Mouse (Mus musculus) MEL (cell line): ENCODE data around the gene Jmjd8. TPM values are rescaled to one million over a fixed set of nuclear protein-coding genes. Genes with fewer than 3 reads are reported as not detected.

ENCODE experiments used
- DNase-seq: peaks from one replicate; pipeline ENCODE4 v3.0.0; 2011; ENCODE audit warnings: low read depth, low spot score
- H3K27ac ChIP-seq: 2 replicates; pipeline ENCODE4 v1.5.1; 2012; ENCODE audit warnings: low read depth, mild to moderate bottlenecking, control low read depth, low read length, moderate library complexity; ENCODE audit not compliant: control insufficient read depth
- H3K27me3 ChIP-seq, 2 experiments: fragments of 150-350 bp in 1 of 2; sonication (generic) in 1 of 2; 2 replicates each; pipeline ENCODE4 v1.6.1; 2012; ENCODE audit warnings: low read length in 2 of 2, mild to moderate bottlenecking in 2 of 2, improper control_type of control experiment in 1 of 2, moderate library complexity in 1 of 2; ENCODE audit not compliant: insufficient read depth in 2 of 2, control insufficient read depth in 1 of 2
- H3K36me3 ChIP-seq, 2 experiments: 2 replicates each; pipeline ENCODE4 v1.6.1; 2012 to 2014; ENCODE audit warnings: low read length in 2 of 2, improper control_type of control experiment in 1 of 2, inconsistent platforms in 1 of 2, mild to moderate bottlenecking in 1 of 2; ENCODE audit not compliant: insufficient read depth in 2 of 2, control insufficient read depth in 1 of 2
- H3K4me1 ChIP-seq, 2 experiments: fragments of 150-350 bp in 1 of 2; sonication (generic) in 1 of 2; 2 replicates each; pipeline ENCODE4 v1.6.1; 2012; ENCODE audit warnings: low read length in 2 of 2, improper control_type of control experiment in 1 of 2, mild to moderate bottlenecking in 1 of 2; ENCODE audit not compliant: insufficient read depth in 2 of 2, control insufficient read depth in 1 of 2
- H3K4me3 ChIP-seq, 2 experiments: fragments of 150-350 bp in 1 of 2; sonication (generic) in 1 of 2; 2 replicates each; pipeline ENCODE4 v1.5.1; 2012; ENCODE audit warnings: low read depth in 2 of 2, low read length in 2 of 2, mild to moderate bottlenecking in 2 of 2, moderate library complexity in 2 of 2, control low read depth in 1 of 2, improper control_type of control experiment in 1 of 2; ENCODE audit not compliant: control insufficient read depth in 1 of 2, insufficient read depth in 1 of 2
- H3K79me2 ChIP-seq: 2 replicates; pipeline ENCODE4 v1.6.1; 2012; ENCODE audit warnings: mild to moderate bottlenecking, low read length, moderate library complexity; ENCODE audit not compliant: control insufficient read depth, poor library complexity, insufficient read depth
- H3K9ac ChIP-seq: 2 replicates; pipeline ENCODE4 v1.6.1; 2012; ENCODE audit warnings: low read depth, mild to moderate bottlenecking, control low read depth, low read length, moderate library complexity; ENCODE audit not compliant: control insufficient read depth, poor library complexity, severe bottlenecking
- H3K9me3 ChIP-seq: fragments of 150-350 bp; sonication (generic); replicated peaks from 2 replicates; pipeline ENCODE4 v1.6.1; 2012; ENCODE audit warnings: mild to moderate bottlenecking, low read length, improper control_type of control experiment, moderate library complexity; ENCODE audit not compliant: insufficient read depth
- CHD1 ChIP-seq: IDR thresholded peaks from 2 replicates; pipeline ENCODE4 v1.6.1; 2012; ENCODE audit warnings: low read depth, mild to moderate bottlenecking, inconsistent platforms, low read length, improper control_type of control experiment
- CTCF ChIP-seq, 3 experiments: IDR thresholded peaks in 2 of 3; conservative IDR thresholded peaks in 1 of 3; 2 replicates each; pipeline ENCODE4 v1.5.1; 2011 to 2012; ENCODE audit warnings: low read length in 3 of 3, low read depth in 2 of 3, mild to moderate bottlenecking in 2 of 3, improper control_type of control experiment in 1 of 3, inconsistent platforms in 1 of 3, mixed read lengths in 1 of 3, moderate library complexity in 1 of 3; ENCODE audit not compliant: control insufficient read depth in 1 of 3, insufficient read depth in 1 of 3, poor library complexity in 1 of 3, severe bottlenecking in 1 of 3
- ELF1 ChIP-seq: IDR thresholded peaks from 2 replicates; pipeline ENCODE4 v1.6.1; 2014; ENCODE audit warnings: low read depth, mild to moderate bottlenecking, inconsistent platforms, low read length, improper control_type of control experiment, moderate library complexity
- MAZ ChIP-seq: IDR thresholded peaks from 2 replicates; pipeline ENCODE4 v1.6.1; 2012; ENCODE audit warnings: low read depth, mild to moderate bottlenecking, inconsistent platforms, low read length, improper control_type of control experiment
- MXI1 ChIP-seq: IDR thresholded peaks from 2 replicates; pipeline ENCODE4 v1.6.1; 2011; ENCODE audit warnings: mild to moderate bottlenecking, low read depth, low read length, improper control_type of control experiment
- NELFE ChIP-seq: IDR thresholded peaks from 2 replicates; pipeline ENCODE4 v1.6.1; 2011; ENCODE audit warnings: low read depth, low read length, improper control_type of control experiment
- POLR2A ChIP-seq, 2 experiments: IDR thresholded peaks; 2 replicates each; pipeline ENCODE4 v1.6.1; 2011 to 2012; ENCODE audit warnings: low read length in 2 of 2, mild to moderate bottlenecking in 2 of 2, control low read depth in 1 of 2, improper control_type of control experiment in 1 of 2, low read depth in 1 of 2, moderate library complexity in 1 of 2; ENCODE audit not compliant: control insufficient read depth in 1 of 2, insufficient read depth in 1 of 2, poor library complexity in 1 of 2
- POLR2AphosphoS2 ChIP-seq: IDR thresholded peaks from 2 replicates; pipeline ENCODE4 v1.6.1; 2011; ENCODE audit warnings: low read length, improper control_type of control experiment
- RCOR1 ChIP-seq: IDR thresholded peaks from 2 replicates; pipeline ENCODE4 v1.6.1; 2012; ENCODE audit warnings: low read depth, mild to moderate bottlenecking, inconsistent platforms, low read length, improper control_type of control experiment
- SMC3 ChIP-seq: IDR thresholded peaks from 2 replicates; pipeline ENCODE4 v1.6.1; 2011; ENCODE audit warnings: low read depth, low read length, improper control_type of control experiment
- TAL1 ChIP-seq: IDR thresholded peaks from 2 replicates; pipeline ENCODE4 v1.6.1; 2012; ENCODE audit warnings: mild to moderate bottlenecking, inconsistent platforms, low read length, moderate library complexity, mixed read lengths
- UBTF ChIP-seq: IDR thresholded peaks from 2 replicates; pipeline ENCODE4 v1.6.1; 2012; ENCODE audit warnings: low read depth, mild to moderate bottlenecking, inconsistent platforms, low read length, improper control_type of control experiment, moderate library complexity, borderline replicate concordance; ENCODE audit not compliant: insufficient read depth
- polyA plus RNA-seq, 2 experiments: library from polyadenylated mRNA; stranded (reverse) in 1 of 2; unstranded in 1 of 2; fragments of >175 nt in 1 of 2; fragments of >200 nt in 1 of 2; gene quantifications; 2 replicates each; pipeline versions ENCODE4 v1.2.1 to v1.2.4; 2012; ENCODE audit warnings: low replicate concordance in 2 of 2, low read depth in 1 of 2; ENCODE audit not compliant: insufficient read length in 2 of 2, insufficient read depth in 1 of 2, missing spikeins in 1 of 2
- total RNA-seq: library from RNA; depleted of rRNA; stranded (reverse); fragments of 300-350 nt; gene quantifications from 2 replicates; pipeline ENCODE4 v1.2.3, GENCODE M21; 2012

Gene Jmjd8
- total and polyA plus RNA-seq, 3 experiments = 12.9 to 23.9 TPM; not detected in 1

DNA sequence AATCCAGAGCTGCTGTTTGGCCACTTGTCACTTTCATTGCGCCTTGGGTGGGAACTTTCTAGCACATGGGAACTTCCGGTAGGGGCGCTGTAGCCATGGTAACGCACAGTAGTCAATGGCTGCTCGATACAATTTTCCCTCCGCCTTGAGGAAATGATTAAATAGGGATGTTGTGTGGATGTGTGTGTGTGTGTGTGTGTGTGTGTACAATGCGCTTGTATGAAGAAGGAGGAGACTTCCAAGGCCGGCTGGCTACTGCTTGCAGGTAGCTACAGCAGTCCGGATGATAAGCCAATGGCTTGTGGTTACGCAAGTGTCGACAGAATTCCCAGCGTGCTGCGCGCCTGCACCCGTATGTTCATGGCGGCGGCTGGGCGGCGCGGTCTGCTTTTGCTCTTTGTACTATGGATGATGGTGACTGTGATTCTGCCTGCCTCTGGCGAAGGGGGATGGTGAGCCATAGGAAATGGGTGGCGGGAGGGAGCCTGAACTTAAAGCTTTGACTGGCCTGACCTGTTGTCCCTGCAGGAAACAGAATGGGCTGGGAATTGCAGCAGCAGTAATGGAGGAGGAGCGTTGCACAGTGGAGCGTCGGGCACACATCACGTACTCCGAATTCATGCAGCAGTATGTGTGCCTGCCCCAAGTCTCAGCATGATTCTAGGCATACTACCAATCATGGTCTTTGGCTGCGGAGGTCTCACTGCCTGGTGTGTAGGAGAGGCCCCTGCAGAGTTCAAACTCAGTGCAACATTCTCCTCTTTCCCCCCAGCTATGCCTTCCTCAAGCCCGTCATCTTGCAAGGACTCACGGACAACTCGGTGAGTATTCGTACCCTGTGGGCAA, at the start of gene Jmjd8 (continued):
- TF ChIP-seq CHD1 (no peak), POLR2AphosphoS2 (peak; percentile 59), TAL1 (no peak), CTCF (IDR thresholded peaks at IDR 0.05 in 2 of 3, conservative IDR thresholded peaks at IDR 0.05 in 1 of 3; ENCODE audit: control insufficient read depth in 1 of 3, insufficient read depth in 1 of 3, low read depth in 2 of 3, low read length in 3 of 3, poor library complexity in 1 of 3, severe bottlenecking in 1 of 3) (peak in 2 of 3 experiments; percentile 24 to 30; a peak in 2 of 6 replicates), NELFE (peak; percentile 90), POLR2A (IDR thresholded peaks at IDR 0.05; ENCODE audit: control insufficient read depth in 1 of 2, insufficient read depth in 1 of 2, low read depth in 1 of 2, low read length in 2 of 2, poor library complexity in 1 of 2) (peak; percentile 83 to 84; a peak in 2 of 4 replicates)

DNA sequence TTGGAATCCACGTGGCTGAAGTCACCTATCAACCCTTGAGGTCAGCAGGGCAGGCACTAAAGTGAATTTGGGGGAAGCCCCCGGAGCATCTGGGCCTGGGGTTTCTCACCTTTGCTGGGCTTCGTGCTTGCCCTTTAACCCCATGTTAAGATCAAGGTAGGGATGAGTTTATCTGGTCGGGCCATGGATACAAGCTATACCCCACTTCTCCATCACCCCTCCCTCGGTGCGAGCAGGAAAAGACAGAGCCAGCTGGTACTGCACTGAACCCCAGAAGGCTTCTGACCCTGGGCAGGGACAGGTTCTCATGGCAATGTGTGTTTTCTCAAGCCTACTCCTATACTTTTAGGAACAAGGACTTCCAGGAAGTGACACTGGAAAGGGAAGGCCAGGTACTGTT, 47.3 kb upstream of the Jmjd8 start:
- Histone ChIP-seq H3K9me3 (no peaks in the 10 kb centered on the region), H3K4me1 (no peaks in the 10 kb centered on the region), H3K36me3 (peaks cover 0 to 2% of the 10 kb centered on the region in 2 experiments; a peak in 2 of 4 replicates), H3K79me2 (no peaks in the 10 kb centered on the region), H3K4me3 (no peak overlapping the region), H3K27me3 (no peaks in the 10 kb centered on the region), H3K9ac (no peak overlapping the region), H3K27ac (no peak overlapping the region)
- DNase-seq = no peak
- no peak for TF ChIP-seq MAZ
- no peak for TF ChIP-seq SMC3
- TF ChIP-seq ELF1 = 0 out of 2 replicates have a peak, but pooled peaks have one; percentile 4

DNA sequence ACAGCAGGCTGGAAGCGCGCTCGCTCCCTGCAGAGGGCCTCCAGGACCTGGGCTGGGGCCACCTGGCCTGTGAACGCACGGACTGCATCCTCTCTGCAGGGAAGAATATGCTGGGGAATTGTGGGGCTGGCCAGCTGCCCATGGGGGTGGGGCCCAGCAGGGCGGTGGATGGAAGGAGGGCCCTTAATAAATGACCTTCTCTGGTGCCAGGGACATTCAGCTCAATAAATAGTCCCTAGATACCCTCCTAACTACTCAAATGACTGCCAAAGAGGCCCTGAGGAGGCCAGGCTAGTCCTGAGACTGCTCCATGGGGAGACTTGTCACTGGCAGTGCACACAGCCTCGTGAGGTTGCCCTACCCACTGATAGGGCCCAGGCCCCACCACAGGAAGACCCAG, 45.6 kb upstream of the Jmjd8 start:
- H3K36me3 ChIP-seq = peaks cover 0 to 2% of the 10 kb centered on the region in 2 experiments; a peak in 2 of 4 replicates
- H3K9ac ChIP-seq = no peak overlapping the region
- no peak for DNase-seq
- H3K9me3 ChIP-seq = no peaks in the 10 kb centered on the region
- H3K79me2 ChIP-seq = no peaks in the 10 kb centered on the region
- H3K4me1 ChIP-seq = no peaks in the 10 kb centered on the region
- H3K27me3 ChIP-seq = no peaks in the 10 kb centered on the region
- H3K4me3 ChIP-seq = no peak overlapping the region
- no peak overlapping the region for H3K27ac ChIP-seq
- TF ChIP-seq MXI1 = no peak
- TF ChIP-seq RCOR1 = no peak
- TF ChIP-seq UBTF = no peak
